Comparison of ENCODE assay signal across 8 mouse cellular contexts in genomic region chr19:57997961-57998360, GRCm38 (mm10).
A peak's percentile ranks its signal among the peaks of the same experiment; 100 is the strongest.
DNase-seq lines count a peak whose midpoint lies in the region; ATAC-seq and TF ChIP-seq lines count a peak whose summit lies in the region.

No protein-coding gene starts in this region.

- no peaks in the 10 kb centered on the region for H3K36me3 ChIP-seq in hindbrain, embryonic 11.5 days (ENCODE audit: control insufficient read depth, insufficient read depth, low read length)
- H3K36me3 ChIP-seq in hindbrain, embryonic 13.5 days = no peaks in the 10 kb centered on the region
- H3K36me3 ChIP-seq in lung, postnatal 0 days (ENCODE audit: insufficient read depth, low read length) = no peaks in the 10 kb centered on the region

- H3K27me3 ChIP-seq in hindbrain, embryonic 11.5 days (ENCODE audit: control insufficient read depth, insufficient read depth, low read length) = no peaks in the 10 kb centered on the region
- no peaks in the 10 kb centered on the region for H3K27me3 ChIP-seq in hindbrain, embryonic 13.5 days
- H3K27me3 ChIP-seq in lung, postnatal 0 days (replicated peaks; ENCODE audit: insufficient read depth, low read length) = no peaks in the 10 kb centered on the region

- H3K4me3 ChIP-seq in hindbrain, embryonic 11.5 days (ENCODE audit: low read depth, low read length) = no peak overlapping the region
- no peak overlapping the region for H3K4me3 ChIP-seq in hindbrain, embryonic 13.5 days
- no peak overlapping the region for H3K4me3 ChIP-seq in lung, postnatal 0 days (ENCODE audit: low read depth, low read length)

- WGBS in hindbrain, embryonic 11.5 days = 46% methylated on average over 4 of the region's 4 CpGs
- WGBS in hindbrain, embryonic 13.5 days = 47% methylated on average over 4 of the region's 4 CpGs
- WGBS in lung, postnatal 0 days = 23% methylated on average over 4 of the region's 4 CpGs

- no peak overlapping the region for H3K9ac ChIP-seq in hindbrain, embryonic 11.5 days (ENCODE audit: low read depth, low read length)
- H3K9ac ChIP-seq in hindbrain, embryonic 13.5 days = no peak overlapping the region
- no peak overlapping the region for H3K9ac ChIP-seq in lung, postnatal 0 days (replicated peaks; ENCODE audit: low read depth)

- ATAC-seq in hindbrain, embryonic 11.5 days (ENCODE audit: low FRiP score) = no peak
- ATAC-seq in hindbrain, embryonic 13.5 days (ENCODE audit: low FRiP score) = no peak
- no peak for ATAC-seq in lung, postnatal 0 days

- H3K27ac ChIP-seq in hindbrain, embryonic 11.5 days (ENCODE audit: low read depth, low read length) = no peak overlapping the region
- no peak overlapping the region for H3K27ac ChIP-seq in hindbrain, embryonic 13.5 days
- no peak overlapping the region for H3K27ac ChIP-seq in lung, postnatal 0 days (ENCODE audit: low read length)

- TF ChIP-seq CTCF in lung, postnatal 0 days (IDR thresholded peaks at IDR 0.05) = peak; percentile 74

- no peaks in the 10 kb centered on the region for H3K4me1 ChIP-seq in hindbrain, embryonic 11.5 days (replicated peaks; ENCODE audit: control insufficient read depth, insufficient read depth, low read length)
- H3K4me1 ChIP-seq in hindbrain, embryonic 13.5 days (replicated peaks) = no peaks in the 10 kb centered on the region
- H3K4me1 ChIP-seq in lung, postnatal 0 days (ENCODE audit: insufficient read depth, low read depth, low read length) = no peaks in the 10 kb centered on the region

- no peak for TF ChIP-seq EP300 in lung, postnatal 0 days (IDR thresholded peaks at IDR 0.05)

- H3K9me3 ChIP-seq in hindbrain, embryonic 11.5 days (ENCODE audit: control insufficient read depth, low read length) = no peaks in the 10 kb centered on the region
- H3K9me3 ChIP-seq in hindbrain, embryonic 13.5 days = no peaks in the 10 kb centered on the region
- H3K9me3 ChIP-seq in lung, postnatal 0 days (ENCODE audit: low read length) = no peaks in the 10 kb centered on the region

- H3K4me2 ChIP-seq in hindbrain, embryonic 11.5 days (replicated peaks; ENCODE audit: low read depth, low read length) = no peak overlapping the region
- no peak overlapping the region for H3K4me2 ChIP-seq in hindbrain, embryonic 13.5 days
- H3K4me2 ChIP-seq in lung, postnatal 0 days (replicated peaks; ENCODE audit: low read depth, low read length) = no peak overlapping the region

- DNase-seq in hindbrain, embryonic 11.5 days (ENCODE audit: low spot score) = peak; percentile 74
- peak; percentile 40 for DNase-seq in urinary bladder, postnatal 14 days (ENCODE audit: low spot score)
- no peak for DNase-seq in urinary bladder, postnatal 4 days (ENCODE audit: low spot score in 2 of 2)
- DNase-seq in c-Kit-positive CD71-positive TER-119-positive erythroid progenitor cells, embryonic 14.5 days (ENCODE audit: low spot score) = peak; percentile 28
- peak; percentile 53 for DNase-seq in lung, postnatal 0 days (ENCODE audit: low spot score)
- DNase-seq in T-cell, adult 2 months (ENCODE audit: low spot score) = no peak
- no peak for DNase-seq in urinary bladder, adult 2 months (ENCODE audit: low spot score)

Comparison
In these comparisons a context has a peak if more than half of its experiments do, and no peak if none do; other contexts are left out.
1. DNase-seq: peak in hindbrain, embryonic 11.5 days (single experiment), urinary bladder, postnatal 14 days (single experiment), c-Kit-positive CD71-positive TER-119-positive erythroid progenitor cells, embryonic 14.5 days (single experiment) and lung, postnatal 0 days (single experiment); none in urinary bladder, postnatal 4 days (0 of 2), T-cell, adult 2 months (single experiment) and urinary bladder, adult 2 months (single experiment).